Mouse (Mus musculus) cortical plate, adult 2 months (tissue): ENCODE data around the gene Cptp.

ENCODE experiments used
- CTCF ChIP-seq: fragments of 200-500 bp; IDR thresholded peaks from 2 replicates; pipeline ENCODE4 v1.5.1; 2011; ENCODE audit warnings: mild to moderate bottlenecking, control low read depth, low read length; ENCODE audit not compliant: insufficient read depth; ENCODE audit errors: extremely low read depth
- POLR2A ChIP-seq: fragments of 200-500 bp; IDR thresholded peaks from 2 replicates; pipeline ENCODE4 v1.6.1; 2011; ENCODE audit warnings: mild to moderate bottlenecking, low read length, control low read depth; ENCODE audit not compliant: insufficient read depth; ENCODE audit errors: extremely low read depth

DNA sequence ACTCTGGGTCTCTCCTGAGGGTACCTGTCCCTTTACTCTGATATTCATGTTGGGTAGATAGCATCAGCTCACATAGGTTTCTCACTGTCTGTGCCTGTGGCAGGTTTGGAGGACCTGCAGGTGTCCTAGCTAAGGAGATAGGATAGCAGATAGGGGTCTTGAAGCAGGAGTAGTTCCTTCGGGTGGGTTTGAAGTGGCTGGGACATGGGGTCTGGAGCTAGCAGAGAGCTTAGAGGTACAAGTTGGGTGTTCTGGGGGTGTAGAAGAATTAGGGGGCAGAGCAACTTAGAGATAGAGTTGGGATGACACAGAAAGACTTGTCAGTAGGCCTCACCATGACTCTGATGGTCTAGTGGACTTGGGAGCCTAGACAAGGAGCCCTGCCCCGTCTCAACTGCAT is 19.8 kb downstream of the Cptp start:
- no peak for TF ChIP-seq CTCF
- no peak for TF ChIP-seq POLR2A
